Mouse (Mus musculus): Measurements from ENCODE around the gene Gba. TPM values are rescaled to one million over a fixed set of nuclear protein-coding genes. Genes with fewer than 3 reads are reported as not detected.
"Not testable (repeated sequence)": the region's sequence is repeated elsewhere in the genome, so short reads cannot be mapped to it uniquely, and the experiment has no call there.

Gene Gba
- 45.7 and 48.8 TPM in 2 replicates for polyA plus RNA-seq (2014; fragmentation: Nextera tagmentation; extraction: Ambion mirVana)

- peak; percentile 98 for DNase-seq (ENCODE audit: low spot score)
- Histone ChIP-seq H3K9me3 (ENCODE audit: control insufficient read depth, low read length) (no peaks in the 10 kb centered on the region), H3K9ac (peak within 1 kb of the TSS; percentile 62), H3K4me2 (replicated peaks) (peak within 1 kb of the TSS; percentile 62), H3K27ac (no peak within 1 kb of the TSS), H3K4me3 (replicated peaks; ENCODE audit: low read length) (peak within 1 kb of the TSS; percentile 44), H3K27me3 (ENCODE audit: control insufficient read depth, insufficient read depth, low read length) (no peaks in the 10 kb centered on the region), H3K36me3 (replicated peaks; ENCODE audit: control insufficient read depth, insufficient read depth) (peaks cover 35% of the 10 kb centered on the region), H3K4me1 (replicated peaks; ENCODE audit: control insufficient read depth, insufficient read depth, low read length) (peaks cover 5% of the 10 kb centered on the region)
- ATAC-seq (ENCODE audit: low FRiP score): peak; percentile 91
- 24% methylated on average over 13 of the region's 13 CpGs for WGBS
Measured at GRCm38 (mm10) chr3:89202253-89203141, at the start of gene Gba. Gene Gba (plus strand): TSS chr3:89202928.

GRCm38 (mm10) chr3:89156951-89157350 is 45.8 kb upstream of the Gba start:
- Histone ChIP-seq H3K9me3 (ENCODE audit: control insufficient read depth, low read length) (no peaks in the 10 kb centered on the region), H3K27me3 (ENCODE audit: control insufficient read depth, insufficient read depth, low read length) (no peaks in the 10 kb centered on the region), H3K36me3 (replicated peaks; ENCODE audit: control insufficient read depth, insufficient read depth) (peaks cover 12% of the 10 kb centered on the region; the same call in 1 of the 2 replicates), H3K27ac (no peak overlapping the region), H3K9ac (no peak overlapping the region), H3K4me1 (replicated peaks; ENCODE audit: control insufficient read depth, insufficient read depth, low read length) (peaks cover 22% of the 10 kb centered on the region; the same call in 1 of the 2 replicates), H3K4me3 (replicated peaks; ENCODE audit: low read length) (no peak overlapping the region), H3K4me2 (replicated peaks) (no peak overlapping the region)
- DNase-seq (ENCODE audit: low spot score) (no peak), ATAC-seq (ENCODE audit: low FRiP score) (no peak)
- whole genome bisulfite sequencing: 92% methylated on average over 8 of the region's 8 CpGs

GRCm38 (mm10) chr3:89158651-89159050 is 44.1 kb upstream of the Gba start:
- WGBS: 16% methylated on average over 7 of the region's 7 CpGs
- peak overlapping the region; percentile 93 for H3K4me2 ChIP-seq (replicated peaks)
- ATAC-seq (ENCODE audit: low FRiP score) (no peak), DNase-seq (ENCODE audit: low spot score) (no peak)
- H3K27ac ChIP-seq: peak overlapping the region; percentile 38; the same call in 1 of the 2 replicates
- H3K36me3 ChIP-seq (replicated peaks; ENCODE audit: control insufficient read depth, insufficient read depth): peaks cover 3% of the 10 kb centered on the region; the same call in 1 of the 2 replicates
- peak overlapping the region; percentile 86 for H3K9ac ChIP-seq
- peak overlapping the region; percentile 93 for H3K4me3 ChIP-seq (replicated peaks; ENCODE audit: low read length)
- H3K9me3 ChIP-seq (ENCODE audit: control insufficient read depth, low read length): no peaks in the 10 kb centered on the region
- H3K27me3 ChIP-seq (ENCODE audit: control insufficient read depth, insufficient read depth, low read length): no peaks in the 10 kb centered on the region
- peaks cover 23% of the 10 kb centered on the region; the same call in 1 of the 2 replicates for H3K4me1 ChIP-seq (replicated peaks; ENCODE audit: control insufficient read depth, insufficient read depth, low read length)

GRCm38 (mm10) chr3:89159211-89159610 is 43.5 kb upstream of the Gba start:
- peak overlapping the region; percentile 93 for H3K4me2 ChIP-seq (replicated peaks)
- H3K27ac ChIP-seq: peak overlapping the region; percentile 72; the same call in 1 of the 2 replicates
- 0 out of 2 replicates have a peak, but pooled peaks have one; percentile 21 for ATAC-seq (ENCODE audit: low FRiP score)
- 1% methylated on average over 13 of the region's 13 CpGs for WGBS
- no peaks in the 10 kb centered on the region for H3K27me3 ChIP-seq (ENCODE audit: control insufficient read depth, insufficient read depth, low read length)
- H3K4me1 ChIP-seq (replicated peaks; ENCODE audit: control insufficient read depth, insufficient read depth, low read length): peaks cover 28% of the 10 kb centered on the region; the same call in 1 of the 2 replicates
- H3K9me3 ChIP-seq (ENCODE audit: control insufficient read depth, low read length): no peaks in the 10 kb centered on the region
- H3K9ac ChIP-seq: peak overlapping the region; percentile 86
- DNase-seq (ENCODE audit: low spot score): peak; percentile 27
- H3K4me3 ChIP-seq (replicated peaks; ENCODE audit: low read length): peak overlapping the region; percentile 93
- peaks cover 3% of the 10 kb centered on the region; the same call in 1 of the 2 replicates for H3K36me3 ChIP-seq (replicated peaks; ENCODE audit: control insufficient read depth, insufficient read depth)

GRCm38 (mm10) chr3:89159616-89160344 is 42.9 kb upstream of the Gba start, which contains the start of gene Hcn3:
Gene Hcn3 (minus strand): TSS chr3:89160196.
- WGBS: under 1% methylated on average over 58 of the region's 66 CpGs
- ATAC-seq (ENCODE audit: low FRiP score) (peak; percentile 84), DNase-seq (ENCODE audit: low spot score) (peak; percentile 77)
- H3K27ac ChIP-seq: peak within 1 kb of the TSS; percentile 72; the same call in 1 of the 2 replicates
- no peaks in the 10 kb centered on the region for H3K27me3 ChIP-seq (ENCODE audit: control insufficient read depth, insufficient read depth, low read length)
- peaks cover 3% of the 10 kb centered on the region; the same call in 1 of the 2 replicates for H3K36me3 ChIP-seq (replicated peaks; ENCODE audit: control insufficient read depth, insufficient read depth)
- peaks cover 29% of the 10 kb centered on the region; the same call in 1 of the 2 replicates for H3K4me1 ChIP-seq (replicated peaks; ENCODE audit: control insufficient read depth, insufficient read depth, low read length)
- peak within 1 kb of the TSS; percentile 86 for H3K9ac ChIP-seq
- H3K4me2 ChIP-seq (replicated peaks): peak within 1 kb of the TSS; percentile 93
- peak within 1 kb of the TSS; percentile 93 for H3K4me3 ChIP-seq (replicated peaks; ENCODE audit: low read length)
- no peaks in the 10 kb centered on the region for H3K9me3 ChIP-seq (ENCODE audit: control insufficient read depth, low read length)

- not testable (repeated sequence) for ATAC-seq (ENCODE audit: low FRiP score); H3K9ac ChIP-seq; H3K9me3 ChIP-seq (ENCODE audit: control insufficient read depth, low read length); H3K36me3 ChIP-seq (replicated peaks; ENCODE audit: control insufficient read depth, insufficient read depth); H3K27ac ChIP-seq; H3K4me3 ChIP-seq (replicated peaks; ENCODE audit: low read length); H3K4me2 ChIP-seq (replicated peaks); DNase-seq (ENCODE audit: low spot score); H3K27me3 ChIP-seq (ENCODE audit: control insufficient read depth, insufficient read depth, low read length)
- H3K4me1 ChIP-seq (replicated peaks; ENCODE audit: control insufficient read depth, insufficient read depth, low read length): peaks cover 40% of the 10 kb centered on the region; the same call in 1 of the 2 replicates
Measured at GRCm38 (mm10) chr3:89161207-89161606, 41.5 kb upstream of the Gba start.

- ATAC-seq (ENCODE audit: low FRiP score) (no peak), DNase-seq (ENCODE audit: low spot score) (no peak)
- Histone ChIP-seq H3K4me2 (replicated peaks) (no peak overlapping the region), H3K27ac (no peak overlapping the region), H3K27me3 (ENCODE audit: control insufficient read depth, insufficient read depth, low read length) (no peaks in the 10 kb centered on the region), H3K36me3 (replicated peaks; ENCODE audit: control insufficient read depth, insufficient read depth) (0 out of 2 replicates have a peak, but pooled peaks cover 1% of the 10 kb centered on the region), H3K4me1 (replicated peaks; ENCODE audit: control insufficient read depth, insufficient read depth, low read length) (peaks cover 42% of the 10 kb centered on the region; the same call in 1 of the 2 replicates), H3K9ac (no peak overlapping the region), H3K9me3 (ENCODE audit: control insufficient read depth, low read length) (no peaks in the 10 kb centered on the region), H3K4me3 (replicated peaks; ENCODE audit: low read length) (no peak overlapping the region)
- 85% methylated on average over 4 of the region's 4 CpGs for WGBS
Measured at GRCm38 (mm10) chr3:89161786-89162185, 40.9 kb upstream of the Gba start.

- Histone ChIP-seq H3K4me1 (replicated peaks; ENCODE audit: control insufficient read depth, insufficient read depth, low read length) (peaks cover 34% of the 10 kb centered on the region; the same call in 1 of the 2 replicates), H3K27me3 (ENCODE audit: control insufficient read depth, insufficient read depth, low read length) (no peaks in the 10 kb centered on the region), H3K27ac (no peak overlapping the region), H3K36me3 (replicated peaks; ENCODE audit: control insufficient read depth, insufficient read depth) (peaks cover 15% of the 10 kb centered on the region), H3K9me3 (ENCODE audit: control insufficient read depth, low read length) (no peaks in the 10 kb centered on the region), H3K4me3 (replicated peaks; ENCODE audit: low read length) (no peak overlapping the region), H3K9ac (no peak overlapping the region), H3K4me2 (replicated peaks) (no peak overlapping the region)
- ATAC-seq (ENCODE audit: low FRiP score): no peak
- no peak for DNase-seq (ENCODE audit: low spot score)
- 91% methylated on average over 1 of the region's 1 CpGs for WGBS
Measured at GRCm38 (mm10) chr3:89163123-89163522, 39.6 kb upstream of the Gba start.
